Mouse (Mus musculus) spleen, adult 2 months (tissue): ENCODE data around the gene Efs.

ENCODE experiments used
- CTCF ChIP-seq: fragments of 200-500 bp; IDR thresholded peaks from 2 replicates; pipeline ENCODE4 v1.5.1; 2011; ENCODE audit warnings: mild to moderate bottlenecking, inconsistent platforms; ENCODE audit not compliant: insufficient read depth, insufficient read length, insufficient replicate concordance; ENCODE audit errors: extremely low read depth
- POLR2A ChIP-seq: fragments of 200-500 bp; IDR thresholded peaks from 2 replicates; pipeline ENCODE4 v1.6.1; 2011; ENCODE audit warnings: low read depth, low read length, inconsistent platforms

- TF ChIP-seq CTCF (no peak), POLR2A (no peak)
Observed at GRCm38 (mm10) chr14:54892200-54892599, 33.7 kb downstream of the Efs start, which contains the start of gene Pabpn1.
